Mouse (Mus musculus) midbrain, embryonic 10.5 days (tissue): ENCODE measurements around the gene Nacc1. TPM values are rescaled to one million over a fixed set of nuclear protein-coding genes. Genes with fewer than 3 reads are reported as not detected.
A peak's percentile ranks its signal among the peaks of the same experiment; 100 is the strongest.

Source experiments
- DNase-seq: peaks from one replicate; pipeline ENCODE4 v3.0.0-alpha.2; 2017; ENCODE audit warnings: low spot score
- H3K27ac ChIP-seq: fragments of 300-500 bp; sonication (generic); replicated peaks from 2 replicates; pipeline ENCODE4 v1.5.1; 2016; ENCODE audit warnings: mild to moderate bottlenecking
- H3K27me3 ChIP-seq: fragments of 300-500 bp; sonication (generic); 2 replicates; pipeline ENCODE4 v1.6.1; 2016; ENCODE audit warnings: low read depth, mild to moderate bottlenecking; ENCODE audit not compliant: poor library complexity, severe bottlenecking
- H3K36me3 ChIP-seq: fragments of 300-500 bp; sonication (generic); 2 replicates; pipeline ENCODE4 v1.6.1; 2016; ENCODE audit warnings: mild to moderate bottlenecking, moderate library complexity
- H3K4me1 ChIP-seq: fragments of 300-500 bp; sonication (generic); 2 replicates; pipeline ENCODE4 v1.6.1; 2016
- H3K4me3 ChIP-seq: fragments of 300-500 bp; sonication (generic); 2 replicates; pipeline ENCODE4 v1.5.1; 2016; ENCODE audit warnings: mild to moderate bottlenecking, moderate library complexity
- H3K9me3 ChIP-seq: fragments of 300-500 bp; sonication (generic); replicated peaks from 2 replicates; pipeline ENCODE4 v1.6.1; 2016; ENCODE audit warnings: mild to moderate bottlenecking
- WGBS: fragments of 180-500 bp; shearing (Covaris S2); methylation state at CpG from one replicate; pipeline ENCODE4 v1.1.7; 2016; 5-methylcytosine and 5-hydroxymethylcytosine counted together
- polyA plus RNA-seq: library from polyadenylated mRNA; unstranded; fragments of >200 nt; fragmentation: Nextera tagmentation; extraction: Ambion mirVana; gene quantifications from 2 replicates; pipeline ENCODE4 v1.2.1, GENCODE M21; 2016

Gene Nacc1
- polyA plus RNA-seq: 24.8 and 26.3 TPM in 2 replicates

DNA sequence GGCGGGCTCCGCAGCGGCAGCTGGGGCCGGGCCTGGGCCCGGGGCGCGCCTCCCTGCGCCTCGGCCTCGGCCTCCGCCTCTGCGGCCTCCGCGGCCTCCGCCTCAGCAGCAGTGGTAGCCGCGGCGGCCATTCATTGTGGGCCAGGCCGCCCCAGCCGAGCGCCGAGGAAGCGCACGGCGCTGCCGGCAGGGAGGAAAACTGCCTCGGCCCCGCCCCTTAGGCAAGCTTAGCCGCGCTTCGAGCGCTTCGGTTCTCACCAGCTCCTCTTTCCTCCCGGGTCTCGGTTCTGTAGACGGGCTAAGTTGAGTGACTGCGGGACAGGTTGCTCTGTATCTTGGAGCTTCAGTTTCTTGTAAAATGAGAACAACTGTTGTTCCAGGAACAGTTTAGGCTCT lies at the start of gene Nacc1:
Gene Nacc1, minus strand, starts transcription at position 158 of the 396 bp plus-strand sequence.
- H3K4me3 ChIP-seq: peak within 1 kb of the TSS; percentile 100
- peak within 1 kb of the TSS; percentile 99 for H3K27ac ChIP-seq
- DNase-seq: peak; percentile 89
- H3K27me3 ChIP-seq: no peaks in the 10 kb centered on the region
- peaks cover 53% of the 10 kb centered on the region for H3K36me3 ChIP-seq
- WGBS: under 1% methylated on average over 37 of the region's 37 CpGs
- H3K9me3 ChIP-seq: no peaks in the 10 kb centered on the region
- H3K4me1 ChIP-seq: peaks cover 52% of the 10 kb centered on the region

DNA sequence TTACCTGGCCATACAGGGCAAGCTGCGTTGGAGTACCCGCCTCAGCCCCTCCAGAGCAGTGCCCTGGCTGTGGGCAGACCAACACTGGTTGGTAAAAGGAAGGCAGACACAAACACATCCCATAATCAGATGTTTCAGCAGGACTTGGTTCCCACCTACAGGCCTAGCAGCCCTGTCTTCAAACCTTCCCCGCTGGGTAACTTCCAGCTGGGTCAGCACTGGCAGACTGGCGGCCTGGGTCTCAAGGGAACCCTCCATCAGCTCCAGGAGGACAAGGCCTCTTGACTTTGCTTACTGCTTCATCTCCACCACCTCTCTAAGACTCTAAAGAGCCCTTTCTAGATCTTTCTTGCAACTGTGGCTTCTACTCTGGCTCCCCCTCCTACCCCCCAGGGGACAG lies 48.9 kb upstream of the Nacc1 start:
- Histone ChIP-seq H3K27ac (no peak overlapping the region; the same call in 1 of the 2 replicates), H3K4me3 (no peak overlapping the region), H3K27me3 (peaks cover 100% of the 10 kb centered on the region), H3K4me1 (peaks cover 44% of the 10 kb centered on the region), H3K36me3 (no peaks in the 10 kb centered on the region), H3K9me3 (no peaks in the 10 kb centered on the region)
- no peak for DNase-seq
- 72% methylated on average over 4 of the region's 4 CpGs for WGBS

DNA sequence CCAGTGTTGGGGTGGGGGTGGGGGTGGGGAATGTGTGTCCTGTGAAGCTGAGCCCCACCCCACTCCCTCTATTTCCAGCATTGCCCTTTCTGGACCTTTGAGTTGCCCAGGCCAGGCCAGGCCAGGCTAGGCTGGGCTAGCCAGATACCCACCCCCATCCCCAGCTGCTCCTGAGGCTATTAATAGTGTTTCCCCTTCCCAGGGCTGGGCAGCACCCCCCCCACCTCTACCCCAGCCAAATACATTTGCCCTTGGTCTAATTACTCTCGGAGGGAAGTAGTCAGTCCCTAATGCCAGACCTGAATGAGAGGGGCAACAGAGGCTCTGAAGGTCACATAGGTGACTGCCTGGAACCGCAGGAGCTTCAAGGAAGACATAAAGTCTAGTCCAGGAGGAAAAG lies 47.9 kb upstream of the Nacc1 start:
- Histone ChIP-seq H3K9me3 (no peaks in the 10 kb centered on the region), H3K4me3 (no peak overlapping the region), H3K4me1 (peaks cover 50% of the 10 kb centered on the region), H3K27me3 (peaks cover 100% of the 10 kb centered on the region), H3K36me3 (no peaks in the 10 kb centered on the region), H3K27ac (no peak overlapping the region)
- DNase-seq: no peak
- 54% methylated on average over 2 of the region's 2 CpGs for WGBS

DNA sequence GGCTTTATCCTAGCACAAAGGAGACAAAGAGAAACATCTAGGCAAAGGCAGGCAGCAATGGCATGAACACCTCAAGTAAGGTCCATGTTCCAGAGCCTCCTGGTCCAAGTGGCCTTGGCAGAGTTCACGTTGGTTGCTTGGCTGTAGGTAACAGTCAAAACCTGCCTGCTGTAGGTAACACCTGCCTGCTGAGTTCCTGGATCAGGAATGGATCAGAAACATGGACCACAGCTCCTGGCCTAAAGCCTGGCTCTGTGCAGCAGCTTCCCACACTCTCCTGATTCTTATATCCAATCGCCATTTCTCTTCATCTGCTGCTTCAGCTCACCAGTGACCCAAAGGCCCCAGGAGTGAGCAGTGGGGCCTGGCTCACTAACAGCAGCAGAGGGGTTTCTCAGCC lies 47.0 kb upstream of the Nacc1 start:
- no peak overlapping the region for H3K27ac ChIP-seq
- H3K9me3 ChIP-seq: no peaks in the 10 kb centered on the region
- no peaks in the 10 kb centered on the region for H3K36me3 ChIP-seq
- no peak for DNase-seq
- H3K4me3 ChIP-seq: no peak overlapping the region
- WGBS: 95% methylated on average over 2 of the region's 2 CpGs
- H3K4me1 ChIP-seq: peaks cover 59% of the 10 kb centered on the region
- H3K27me3 ChIP-seq: peaks cover 100% of the 10 kb centered on the region

DNA sequence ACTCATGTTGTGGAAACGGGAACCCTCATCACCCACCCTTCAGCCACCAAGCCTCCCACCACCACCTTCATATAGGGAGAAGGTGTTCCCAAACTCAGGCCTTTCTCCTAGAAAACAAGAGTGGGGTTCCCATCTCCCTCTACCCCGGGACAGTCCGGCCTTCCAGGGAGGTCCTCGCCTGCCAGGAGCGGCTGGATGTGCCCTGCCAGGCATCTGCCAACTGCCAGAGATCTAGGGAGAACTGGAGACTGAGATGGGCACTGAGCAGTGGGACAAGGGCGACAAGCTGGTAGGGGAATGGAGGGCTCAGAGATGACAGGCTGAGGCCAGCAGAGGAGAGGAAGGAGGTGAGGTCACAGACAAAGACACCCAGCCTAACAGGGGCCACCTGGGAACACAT lies 46.3 kb upstream of the Nacc1 start:
- Histone ChIP-seq H3K27me3 (peaks cover 100% of the 10 kb centered on the region), H3K27ac (no peak overlapping the region), H3K4me3 (no peak overlapping the region), H3K9me3 (no peaks in the 10 kb centered on the region), H3K36me3 (no peaks in the 10 kb centered on the region), H3K4me1 (peaks cover 59% of the 10 kb centered on the region)
- DNase-seq: no peak
- WGBS: 86% methylated on average over 6 of the region's 6 CpGs

DNA sequence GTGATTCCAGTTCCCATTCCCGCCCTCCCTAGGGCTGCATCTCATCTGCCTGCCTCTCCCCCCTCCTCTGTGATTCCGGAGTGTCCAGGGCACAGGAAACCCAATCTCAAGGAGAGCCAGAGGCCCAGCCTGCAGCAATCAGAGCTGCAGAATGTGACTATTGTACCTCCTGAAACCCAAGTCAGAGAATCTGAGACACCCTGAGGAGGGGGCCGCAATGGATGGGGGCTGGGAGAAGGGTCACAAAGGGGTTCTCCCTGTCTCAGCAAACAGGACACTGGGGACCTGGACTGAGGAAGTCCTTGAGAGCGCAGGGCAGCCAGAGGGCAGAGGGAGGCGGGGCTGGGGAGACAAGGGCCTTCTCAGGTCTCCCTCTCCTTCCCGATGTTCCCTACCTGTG lies 45.3 kb upstream of the Nacc1 start:
- Histone ChIP-seq H3K4me3 (no peak overlapping the region), H3K27ac (no peak overlapping the region; the same call in 1 of the 2 replicates)

DNA sequence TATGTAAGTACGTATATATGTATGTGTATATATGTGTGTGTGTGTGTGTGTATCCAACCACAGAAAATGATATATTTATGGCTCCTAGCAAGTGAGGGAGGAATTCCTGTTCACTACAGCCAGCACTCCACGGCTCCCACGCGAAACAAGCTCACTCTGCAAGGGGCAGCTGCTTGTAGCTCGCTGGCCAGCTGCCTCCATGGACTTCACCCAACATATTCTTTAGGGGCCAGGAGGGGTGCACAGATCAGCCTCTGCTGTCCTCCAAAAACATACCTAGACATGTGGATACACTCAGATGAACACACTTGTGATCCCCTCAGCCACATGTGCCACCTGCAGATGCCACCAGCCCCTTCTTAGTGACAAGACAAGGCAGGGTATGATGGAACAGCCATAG lies 44.9 kb upstream of the Nacc1 start:
- H3K9me3 ChIP-seq: no peaks in the 10 kb centered on the region
- 79% methylated on average over 5 of the region's 5 CpGs for WGBS
- H3K27me3 ChIP-seq: peaks cover 100% of the 10 kb centered on the region
- H3K36me3 ChIP-seq: no peaks in the 10 kb centered on the region
- H3K4me1 ChIP-seq: peaks cover 54% of the 10 kb centered on the region
- no peak overlapping the region; the same call in 1 of the 2 replicates for H3K27ac ChIP-seq
- H3K4me3 ChIP-seq: no peak overlapping the region
- no peak for DNase-seq

More for the DNA sequence above, 45.3 kb upstream of the Nacc1 start:
- no peak for DNase-seq
- H3K9me3 ChIP-seq: no peaks in the 10 kb centered on the region
- H3K4me1 ChIP-seq: peaks cover 58% of the 10 kb centered on the region
- H3K27me3 ChIP-seq: peaks cover 100% of the 10 kb centered on the region
- 58% methylated on average over 6 of the region's 6 CpGs for WGBS
- no peaks in the 10 kb centered on the region for H3K36me3 ChIP-seq

DNA sequence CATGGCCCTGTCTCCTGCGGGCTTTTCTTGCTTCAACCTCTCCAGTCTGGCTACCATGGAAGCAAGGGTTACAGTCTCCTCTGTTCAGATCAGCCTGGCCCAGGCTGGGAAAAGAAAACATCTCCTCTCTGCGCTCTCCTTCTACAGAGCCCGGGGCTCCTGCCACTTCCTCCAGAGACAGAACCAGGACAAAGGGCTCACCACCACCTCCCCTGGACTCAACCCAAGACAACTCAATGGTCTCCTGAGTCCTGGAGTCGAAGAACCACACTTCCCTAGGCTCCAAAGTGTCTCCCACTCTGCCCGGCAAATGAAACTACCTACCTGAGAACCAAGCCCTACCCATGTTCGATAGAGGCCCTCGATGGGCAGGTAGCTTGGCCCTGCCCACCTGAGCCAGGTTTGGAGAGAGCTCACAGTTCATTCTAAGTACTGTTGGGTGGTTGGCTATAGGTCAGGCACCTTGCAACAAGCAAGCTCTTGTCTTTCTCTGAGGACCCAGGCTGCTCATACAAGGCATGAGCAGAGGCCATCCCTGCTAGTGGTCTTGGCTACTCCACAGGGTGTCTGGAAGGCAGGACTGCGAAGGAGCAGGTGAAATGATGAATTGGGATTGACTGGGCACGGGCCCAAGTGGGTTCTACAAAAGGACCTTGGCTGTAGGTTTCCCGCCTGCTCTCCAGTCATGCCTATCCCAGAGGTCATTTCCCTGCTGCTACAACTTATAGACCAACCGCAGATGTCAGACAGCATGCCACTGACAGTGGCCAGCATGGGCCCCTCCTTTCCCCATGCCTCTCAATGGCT lies 43.9 kb upstream of the Nacc1 start:
- no peaks in the 10 kb centered on the region for H3K9me3 ChIP-seq
- WGBS: 71% methylated on average over 11 of the region's 11 CpGs
- H3K36me3 ChIP-seq: no peaks in the 10 kb centered on the region
- peaks cover 53% of the 10 kb centered on the region for H3K4me1 ChIP-seq
- H3K27ac ChIP-seq: peak overlapping the region; percentile 82
- no peak overlapping the region for H3K4me3 ChIP-seq
- peaks cover 100% of the 10 kb centered on the region for H3K27me3 ChIP-seq
- no peak for DNase-seq

DNA sequence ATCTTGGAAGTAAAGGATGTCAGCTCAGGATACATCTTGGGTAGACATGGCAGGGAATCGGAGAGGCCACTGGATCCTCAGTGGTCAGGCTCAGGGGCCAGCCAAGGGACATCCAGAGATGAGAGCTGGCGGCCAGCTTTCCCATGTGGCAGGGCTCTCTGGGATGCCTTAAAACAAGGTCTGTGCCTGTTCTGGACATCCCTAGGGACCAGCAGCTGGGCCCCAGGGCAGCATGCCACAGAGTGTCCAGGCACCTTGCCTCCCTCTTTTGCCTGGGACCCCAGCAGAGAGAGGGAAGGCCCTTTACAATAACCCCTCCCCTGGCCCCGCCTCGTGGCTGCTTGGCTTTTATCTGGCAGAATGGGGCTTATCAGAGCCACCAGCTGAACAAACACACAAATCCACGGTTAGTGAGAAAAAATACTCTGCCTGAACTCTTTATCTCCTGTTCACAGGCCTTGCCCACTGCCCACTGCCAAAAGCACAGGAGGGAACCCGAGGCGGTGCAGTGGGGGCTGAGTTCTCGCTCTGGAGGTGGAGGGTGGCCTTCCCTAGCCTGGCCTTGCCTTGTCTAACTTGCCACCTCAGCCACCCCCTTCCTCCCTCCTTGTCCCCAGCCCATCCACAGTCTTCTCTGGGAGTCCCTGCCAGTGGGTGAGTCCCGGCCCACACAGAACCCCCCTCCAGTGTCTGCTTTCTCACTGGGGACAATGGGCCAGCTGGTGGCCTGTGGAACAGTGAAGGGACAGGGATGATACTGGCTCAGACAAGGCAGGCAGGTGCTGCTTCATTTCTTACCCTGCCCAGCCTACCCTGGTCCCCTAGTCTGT lies 43.1 kb upstream of the Nacc1 start:
- 28% methylated on average over 9 of the region's 9 CpGs for WGBS
- Histone ChIP-seq H3K36me3 (no peaks in the 10 kb centered on the region), H3K27ac (peak overlapping the region; percentile 82), H3K4me1 (peaks cover 56% of the 10 kb centered on the region), H3K27me3 (peaks cover 100% of the 10 kb centered on the region), H3K4me3 (0 out of 2 replicates have a peak overlapping the region, but pooled peaks have one; percentile 16), H3K9me3 (no peaks in the 10 kb centered on the region)
- DNase-seq: no peak

DNA sequence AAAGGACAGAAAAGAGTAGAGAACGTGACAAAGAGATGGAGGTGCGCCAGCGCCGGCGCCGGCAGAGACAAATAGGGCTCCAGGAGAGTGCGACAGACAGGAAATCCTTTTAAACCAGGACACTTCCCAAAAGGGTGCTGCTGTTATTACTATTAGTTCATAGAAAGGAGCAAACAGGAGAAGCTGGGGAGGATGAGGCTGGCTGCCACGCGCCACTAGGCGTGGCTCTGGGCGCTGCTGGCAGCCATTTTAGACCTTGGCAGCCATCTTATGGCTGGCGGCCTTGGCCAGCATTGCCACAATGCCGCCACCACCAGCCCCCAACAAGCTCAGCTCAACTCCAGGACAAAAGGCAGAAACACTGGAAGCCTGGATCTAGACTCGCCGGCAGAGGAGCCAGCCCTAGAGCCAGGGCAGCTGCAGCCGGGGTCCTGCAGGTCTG lies 42.3 kb upstream of the Nacc1 start:
- Histone ChIP-seq H3K4me1 (peaks cover 61% of the 10 kb centered on the region), H3K27me3 (peaks cover 100% of the 10 kb centered on the region), H3K9me3 (no peaks in the 10 kb centered on the region), H3K4me3 (no peak overlapping the region), H3K36me3 (no peaks in the 10 kb centered on the region), H3K27ac (peak overlapping the region; percentile 82; the same call in 1 of the 2 replicates)
- no peak for DNase-seq
- 93% methylated on average over 16 of the region's 16 CpGs for WGBS

DNA sequence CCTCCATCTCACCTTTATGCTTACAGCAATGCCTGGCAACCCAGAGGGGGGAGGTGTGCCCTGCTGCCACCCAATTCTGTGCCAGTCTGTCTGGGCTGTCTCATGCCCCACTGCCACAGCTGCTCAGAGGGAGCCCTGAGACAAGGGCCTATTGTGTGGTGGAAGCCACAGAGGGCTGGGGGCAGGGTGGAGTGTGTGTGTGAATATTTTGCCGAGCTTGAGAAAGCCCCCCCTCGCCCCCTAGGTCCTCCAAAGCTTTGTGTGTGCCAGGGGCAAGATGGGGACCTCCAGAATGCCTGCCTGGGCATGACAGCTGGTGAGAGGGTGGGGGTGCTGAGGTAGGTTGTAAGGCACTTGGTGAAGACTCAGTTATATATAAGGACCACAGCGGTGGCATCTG lies 40.8 kb upstream of the Nacc1 start:
- Histone ChIP-seq H3K36me3 (no peaks in the 10 kb centered on the region), H3K9me3 (no peaks in the 10 kb centered on the region), H3K27ac (peak overlapping the region; percentile 82), H3K27me3 (peaks cover 100% of the 10 kb centered on the region), H3K4me3 (no peak overlapping the region), H3K4me1 (peaks cover 75% of the 10 kb centered on the region)
- 75% methylated on average over 3 of the region's 3 CpGs for WGBS
- DNase-seq: no peak

DNA sequence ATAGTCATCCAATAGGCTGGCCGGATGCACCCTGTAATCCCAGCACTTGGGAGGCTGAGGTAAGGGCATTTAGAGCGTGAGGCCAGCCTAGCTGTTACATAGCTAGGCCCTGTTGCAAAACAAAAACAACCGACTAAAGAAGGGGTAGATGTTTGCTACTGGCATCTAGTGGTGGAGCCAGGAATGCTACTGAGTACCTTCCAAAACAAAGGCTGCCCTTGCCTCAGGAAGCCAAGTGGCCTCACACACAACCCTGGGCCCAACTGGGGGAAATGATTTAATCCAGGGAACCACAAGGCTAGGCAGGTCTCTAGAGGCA lies 38.2 kb upstream of the Nacc1 start:
- Histone ChIP-seq H3K4me1 (peaks cover 62% of the 10 kb centered on the region), H3K27me3 (peaks cover 100% of the 10 kb centered on the region), H3K27ac (peak overlapping the region; percentile 60; the same call in 1 of the 2 replicates), H3K4me3 (no peak overlapping the region), H3K36me3 (no peaks in the 10 kb centered on the region), H3K9me3 (no peaks in the 10 kb centered on the region)
- DNase-seq: no peak
- 17% methylated on average over 3 of the region's 3 CpGs for WGBS
